12 mouse cellular contexts compared by ENCODE assay signal in genomic region chr1:68886823-68887222, GRCm38 (mm10).
DNase-seq lines count a peak whose midpoint lies in the region; ATAC-seq lines count a peak whose summit lies in the region.
"Had no signal": no experiment of that assay in that cellular context is flagged by ENCODE, and none has a peak within 500 bp of the region (broad histone marks: within the 10 kb centered on the region; RNA-seq: fewer than 3 reads in every experiment).

No protein-coding gene starts in this region.

- no peak overlapping the region for H3K4me3 ChIP-seq in neural tube, embryonic 11.5 days (ENCODE audit: low read depth, low read length)
- H3K4me3 ChIP-seq: embryonic facial prominence, embryonic 15.5 days; limb, embryonic 10.5 days; lung, embryonic 15.5 days had no signal

- H3K9ac ChIP-seq in neural tube, embryonic 11.5 days (ENCODE audit: low read length): no peak overlapping the region
- H3K9ac ChIP-seq: embryonic facial prominence, embryonic 15.5 days; lung, embryonic 15.5 days had no signal

- H3K27me3 ChIP-seq in neural tube, embryonic 11.5 days (ENCODE audit: control insufficient read depth, insufficient read depth, low read length): no peaks in the 10 kb centered on the region
- H3K27me3 ChIP-seq: embryonic facial prominence, embryonic 15.5 days; lung, embryonic 15.5 days had no signal

- 61% methylated on average over 3 of the region's 3 CpGs for WGBS in neural tube, embryonic 11.5 days

- no peak overlapping the region for H3K27ac ChIP-seq in neural tube, embryonic 11.5 days (ENCODE audit: low read depth, low read length)
- H3K27ac ChIP-seq: embryonic facial prominence, embryonic 15.5 days; limb, embryonic 10.5 days; lung, embryonic 15.5 days had no signal

- no peaks in the 10 kb centered on the region for H3K4me1 ChIP-seq in neural tube, embryonic 11.5 days (ENCODE audit: control insufficient read depth, insufficient read depth, low read length)
- H3K4me1 ChIP-seq: embryonic facial prominence, embryonic 15.5 days; limb, embryonic 10.5 days; lung, embryonic 15.5 days had no signal

- DNase-seq in neural tube, embryonic 11.5 days (ENCODE audit: low spot score): peak; percentile 14
- no peak for DNase-seq in neural tube, embryonic 10.5 days (ENCODE audit: extremely low spot score, low spot score)
- peak; percentile 18 for DNase-seq in embryo, embryonic 10.5 days (ENCODE audit: low spot score)
- DNase-seq in layer of hippocampus, adult 8-10 months (ENCODE audit: low spot score in 2 of 2): peak; percentile 15 to 38
- no peak for DNase-seq in spleen, postnatal 10 days (ENCODE audit: low spot score in 2 of 2)
- no peak for DNase-seq in urinary bladder, postnatal 10 days (ENCODE audit: low spot score)
- no peak for DNase-seq in adrenal gland, adult (ENCODE audit: inconsistent age in 2 of 2, low spot score in 1 of 2)
- DNase-seq: gastrocnemius, postnatal 10 days; kidney, adult 2 months had no signal

- H3K36me3 ChIP-seq in neural tube, embryonic 11.5 days (ENCODE audit: control insufficient read depth, insufficient read depth, low read length): no peaks in the 10 kb centered on the region
- H3K36me3 ChIP-seq: embryonic facial prominence, embryonic 15.5 days; limb, embryonic 10.5 days; lung, embryonic 15.5 days had no signal

- no peak for ATAC-seq in neural tube, embryonic 11.5 days (ENCODE audit: insufficient read depth, low FRiP score, low TSS enrichment)

- no peak overlapping the region for H3K4me2 ChIP-seq in neural tube, embryonic 11.5 days (ENCODE audit: low read depth)
- H3K4me2 ChIP-seq: embryonic facial prominence, embryonic 15.5 days; lung, embryonic 15.5 days had no signal

- H3K9me3 ChIP-seq in neural tube, embryonic 11.5 days (ENCODE audit: control insufficient read depth, low read length): no peaks in the 10 kb centered on the region
- H3K9me3 ChIP-seq: embryonic facial prominence, embryonic 15.5 days; limb, embryonic 10.5 days; lung, embryonic 15.5 days had no signal

Comparison
In these comparisons a context has a peak if more than half of its experiments do, and no peak if none do; other contexts are left out.
1. DNase-seq: peak in neural tube, embryonic 11.5 days (single experiment), embryo, embryonic 10.5 days (single experiment) and layer of hippocampus, adult 8-10 months (2 of 2); none in neural tube, embryonic 10.5 days (single experiment), spleen, postnatal 10 days (0 of 2), urinary bladder, postnatal 10 days (single experiment) and adrenal gland, adult (0 of 2).